Mouse (Mus musculus): ENCODE results near the gene Cntnap2.

- TF ChIP-seq POLR2A (IDR thresholded peaks at IDR 0.05; ENCODE audit: insufficient read length, low read depth) (no peak), MYOD1 (IDR thresholded peaks at IDR 0.05; ENCODE audit: control insufficient read depth in 1 of 3, insufficient read length in 2 of 3, low read depth in 2 of 3) (no peak), E2F4 (IDR thresholded peaks at IDR 0.05; ENCODE audit: insufficient read depth) (no peak), POLR2AphosphoS2 (IDR thresholded peaks at IDR 0.05; ENCODE audit: insufficient read length, low read depth) (no peak), TCF3 (IDR thresholded peaks at IDR 0.05; ENCODE audit: insufficient read length, low read depth) (no peak), REST (IDR thresholded peaks at IDR 0.05; ENCODE audit: insufficient read depth, insufficient read length) (no peak), MAX (IDR thresholded peaks at IDR 0.05; ENCODE audit: low read depth) (no peak), CEBPB (IDR thresholded peaks at IDR 0.05; ENCODE audit: insufficient read depth, poor library complexity, severe bottlenecking) (no peak), USF1 (IDR thresholded peaks at IDR 0.05; ENCODE audit: low read depth) (no peak), MYOG (IDR thresholded peaks at IDR 0.05; ENCODE audit: control insufficient read depth in 1 of 3, insufficient read depth in 1 of 3, insufficient read length in 2 of 3, low read depth in 2 of 3) (no peak)
These were observed 1985.4 kb downstream of the Cntnap2 start for GRCm38 (mm10) chr6:47044385-47045200.
